Comparison of ENCODE assay signal across 19 mouse cellular contexts in the genomic region with DNA sequence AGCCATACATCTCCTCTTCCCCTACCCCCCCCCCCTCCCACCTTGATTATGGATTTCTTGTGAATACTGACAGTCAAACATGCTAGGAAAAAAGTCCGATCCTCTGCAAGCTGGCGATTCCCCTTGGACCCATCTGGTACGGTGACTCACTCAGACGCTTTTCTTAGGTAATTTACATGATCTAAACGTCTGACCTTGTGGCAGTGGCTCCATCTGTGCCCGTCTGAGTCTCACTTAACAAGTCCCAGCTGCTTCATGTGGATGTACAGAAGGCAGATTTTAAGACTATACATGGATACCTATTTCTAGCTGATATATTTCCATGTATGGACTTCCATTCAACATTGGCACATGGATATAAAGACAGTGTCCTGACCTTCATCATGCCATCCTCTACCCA.
A peak's percentile ranks its signal among the peaks of the same experiment; 100 is the strongest.
DNase-seq lines count a peak whose midpoint lies in the region; ATAC-seq lines count a peak whose summit lies in the region.
"Had no signal": no experiment of that assay in that cellular context is flagged by ENCODE, and none has a peak within 500 bp of the region (broad histone marks: within the 10 kb centered on the region; RNA-seq: fewer than 3 reads in every experiment).

No protein-coding gene starts in this region.

- no peaks in the 10 kb centered on the region for H3K9me3 ChIP-seq in embryonic facial prominence, embryonic 11.5 days (replicated peaks; ENCODE audit: control insufficient read depth, low read length)
- H3K9me3 ChIP-seq: embryonic facial prominence, embryonic 15.5 days; heart, embryonic 10.5 days had no signal

- no peak overlapping the region for H3K27ac ChIP-seq in embryonic facial prominence, embryonic 11.5 days (replicated peaks; ENCODE audit: low read depth, low read length)
- H3K27ac ChIP-seq: embryonic facial prominence, embryonic 15.5 days; heart, embryonic 10.5 days; hindbrain, postnatal 0 days; kidney, postnatal 0 days; layer of hippocampus, adult 2 months had no signal

- ATAC-seq in frontal cortex, adult (ENCODE audit: low TSS enrichment) = peak; percentile 82
- no peak for ATAC-seq in embryonic facial prominence, embryonic 11.5 days (replicated peaks; ENCODE audit: insufficient number of reproducible peaks, low FRiP score, low TSS enrichment, low read depth)
- ATAC-seq: hindbrain, postnatal 0 days had no signal

- no peaks in the 10 kb centered on the region for H3K27me3 ChIP-seq in embryonic facial prominence, embryonic 11.5 days (ENCODE audit: control insufficient read depth, insufficient read depth, low read length)
- H3K27me3 ChIP-seq: embryonic facial prominence, embryonic 15.5 days had no signal

- H3K4me1 ChIP-seq in embryonic facial prominence, embryonic 11.5 days (ENCODE audit: control insufficient read depth, insufficient read depth, low read length) = no peaks in the 10 kb centered on the region
- H3K4me1 ChIP-seq: embryonic facial prominence, embryonic 15.5 days; heart, embryonic 10.5 days had no signal

- WGBS in embryonic facial prominence, embryonic 11.5 days = 17% methylated on average over 6 of the region's 6 CpGs

- no peak overlapping the region for H3K9ac ChIP-seq in embryonic facial prominence, embryonic 11.5 days (replicated peaks; ENCODE audit: low read length)
- H3K9ac ChIP-seq: embryonic facial prominence, embryonic 15.5 days had no signal

- H3K36me3 ChIP-seq in embryonic facial prominence, embryonic 11.5 days (replicated peaks; ENCODE audit: control insufficient read depth, insufficient read depth, low read depth, low read length) = no peaks in the 10 kb centered on the region
- H3K36me3 ChIP-seq: embryonic facial prominence, embryonic 15.5 days; heart, embryonic 10.5 days had no signal

- H3K4me3 ChIP-seq in embryonic facial prominence, embryonic 11.5 days (ENCODE audit: low read depth, low read length) = no peak overlapping the region
- H3K4me3 ChIP-seq: embryonic facial prominence, embryonic 15.5 days; heart, embryonic 10.5 days; layer of hippocampus, adult 2 months had no signal

- no peak for DNase-seq in frontal cortex, postnatal 25 days (ENCODE audit: low spot score in 2 of 2)
- DNase-seq in right cerebral cortex, adult 18-20 months = peak; percentile 35
- DNase-seq in right cerebral cortex, postnatal 14 days = no peak
- DNase-seq in embryonic facial prominence, embryonic 11.5 days (ENCODE audit: low spot score) = peak; percentile 65
- peak; percentile 5 to 13 for DNase-seq in right cerebral cortex, postnatal 36 days (ENCODE audit: low spot score in 2 of 2)
- no peak for DNase-seq in urinary bladder, postnatal 4 days (ENCODE audit: low spot score in 2 of 2)
- DNase-seq: cerebellum, adult 11 months; cerebellum, postnatal 36 days; heart, postnatal 14 days; kidney, adult 11 months; left cerebral cortex, postnatal 4 days; lung, adult 18-20 months; spleen, adult 18-20 months had no signal

- H3K4me2 ChIP-seq in embryonic facial prominence, embryonic 11.5 days (ENCODE audit: low read depth, low read length) = no peak overlapping the region
- H3K4me2 ChIP-seq: embryonic facial prominence, embryonic 15.5 days had no signal

Comparison
In these comparisons a context has a peak if more than half of its experiments do, and no peak if none do; other contexts are left out.
1. DNase-seq: peak in right cerebral cortex, adult 18-20 months (single experiment), embryonic facial prominence, embryonic 11.5 days (single experiment) and right cerebral cortex, postnatal 36 days (2 of 2); none in frontal cortex, postnatal 25 days (0 of 2), right cerebral cortex, postnatal 14 days (single experiment) and urinary bladder, postnatal 4 days (0 of 2).